Mouse (Mus musculus): ENCODE data around the gene Slc11a1. TPM values are rescaled to one million over a fixed set of nuclear protein-coding genes. Genes with fewer than 3 reads are reported as not detected.

Slc11a1 gene
- polyA plus RNA-seq, 1 experiment from 2014 or later: 17.9 TPM

GRCm38 (mm10) chr1:74387386-74387988, 12.5 kb downstream of the Slc11a1 start:
- H3K27me3 ChIP-seq (ENCODE audit: control insufficient read depth, insufficient read depth, low read depth, low read length): no peaks in the 10 kb centered on the region
- H3K36me3 ChIP-seq (ENCODE audit: control insufficient read depth, insufficient read depth): no peaks in the 10 kb centered on the region
- peak overlapping the region; percentile 89 for H3K9ac ChIP-seq (ENCODE audit: low read depth, low read length)
- H3K4me2 ChIP-seq (ENCODE audit: low read depth, low read length): peak overlapping the region; percentile 71
- H3K9me3 ChIP-seq (replicated peaks; ENCODE audit: control insufficient read depth, low read length): no peaks in the 10 kb centered on the region
- H3K4me1 ChIP-seq (ENCODE audit: control insufficient read depth, low read depth, low read length): peaks cover 44% of the 10 kb centered on the region
- peak overlapping the region; percentile 96 for H3K27ac ChIP-seq (ENCODE audit: low read length)
- no peak for ATAC-seq (ENCODE audit: low read depth)
- H3K4me3 ChIP-seq (ENCODE audit: low read depth, low read length): peak overlapping the region; percentile 80
- WGBS (ENCODE audit: insufficient replicate concordance): 32% methylated on average over 15 of the region's 15 CpGs

GRCm38 (mm10) chr1:74388398-74388920, 13.5 kb downstream of the Slc11a1 start:
- ATAC-seq (ENCODE audit: low read depth): no peak
- WGBS (ENCODE audit: insufficient replicate concordance): 79% methylated on average over 7 of the region's 7 CpGs
- peaks cover 51% of the 10 kb centered on the region for H3K4me1 ChIP-seq (ENCODE audit: control insufficient read depth, low read depth, low read length)
- H3K9me3 ChIP-seq (replicated peaks; ENCODE audit: control insufficient read depth, low read length): no peaks in the 10 kb centered on the region
- no peak overlapping the region for H3K9ac ChIP-seq (ENCODE audit: low read depth, low read length)
- H3K4me3 ChIP-seq (ENCODE audit: low read depth, low read length): no peak overlapping the region
- H3K27me3 ChIP-seq (ENCODE audit: control insufficient read depth, insufficient read depth, low read depth, low read length): no peaks in the 10 kb centered on the region
- peaks cover under 1% of the 10 kb centered on the region; the same call in 1 of the 2 replicates for H3K36me3 ChIP-seq (ENCODE audit: control insufficient read depth, insufficient read depth)
- peak overlapping the region; percentile 29; the same call in 1 of the 2 replicates for H3K27ac ChIP-seq (ENCODE audit: low read length)
- no peak overlapping the region for H3K4me2 ChIP-seq (ENCODE audit: low read depth, low read length)

GRCm38 (mm10) chr1:74389831-74390286, 14.9 kb downstream of the Slc11a1 start:
- Histone ChIP-seq H3K4me3 (ENCODE audit: low read depth, low read length) (peak overlapping the region; percentile 94), H3K4me2 (ENCODE audit: low read depth, low read length) (peak overlapping the region; percentile 99), H3K36me3 (ENCODE audit: control insufficient read depth, insufficient read depth) (peaks cover 14% of the 10 kb centered on the region), H3K27ac (ENCODE audit: low read length) (peak overlapping the region; percentile 98), H3K9me3 (replicated peaks; ENCODE audit: control insufficient read depth, low read length) (no peaks in the 10 kb centered on the region), H3K4me1 (ENCODE audit: control insufficient read depth, low read depth, low read length) (peaks cover 57% of the 10 kb centered on the region), H3K27me3 (ENCODE audit: control insufficient read depth, insufficient read depth, low read depth, low read length) (no peaks in the 10 kb centered on the region), H3K9ac (ENCODE audit: low read depth, low read length) (peak overlapping the region; percentile 52)
- WGBS (ENCODE audit: insufficient replicate concordance): 3% methylated on average over 29 of the region's 29 CpGs
- no peak for ATAC-seq (ENCODE audit: low read depth)

- Histone ChIP-seq H3K4me1 (ENCODE audit: control insufficient read depth, low read depth, low read length) (peaks cover 62% of the 10 kb centered on the region), H3K9me3 (replicated peaks; ENCODE audit: control insufficient read depth, low read length) (no peaks in the 10 kb centered on the region), H3K27me3 (ENCODE audit: control insufficient read depth, insufficient read depth, low read depth, low read length) (no peaks in the 10 kb centered on the region), H3K27ac (ENCODE audit: low read length) (peak overlapping the region; percentile 98), H3K36me3 (ENCODE audit: control insufficient read depth, insufficient read depth) (peaks cover 19% of the 10 kb centered on the region), H3K4me2 (ENCODE audit: low read depth, low read length) (peak overlapping the region; percentile 99), H3K4me3 (ENCODE audit: low read depth, low read length) (peak overlapping the region; percentile 94), H3K9ac (ENCODE audit: low read depth, low read length) (peak overlapping the region; percentile 98)
- ATAC-seq (ENCODE audit: low read depth): no peak
- 4% methylated on average over 21 of the region's 21 CpGs for WGBS (ENCODE audit: insufficient replicate concordance)
Measured at GRCm38 (mm10) chr1:74390287-74390906, 15.4 kb downstream of the Slc11a1 start.

GRCm38 (mm10) chr1:74390924-74391748, 16.1 kb downstream of the Slc11a1 start, which contains the start of gene Ctdsp1:
TSS of gene Ctdsp1 (plus strand) at chr1:74391509.
- peak within 1 kb of the TSS; percentile 98 for H3K27ac ChIP-seq (ENCODE audit: low read length)
- peak within 1 kb of the TSS; percentile 98 for H3K9ac ChIP-seq (ENCODE audit: low read depth, low read length)
- H3K4me1 ChIP-seq (ENCODE audit: control insufficient read depth, low read depth, low read length): peaks cover 63% of the 10 kb centered on the region
- no peaks in the 10 kb centered on the region for H3K9me3 ChIP-seq (replicated peaks; ENCODE audit: control insufficient read depth, low read length)
- peaks cover 20% of the 10 kb centered on the region for H3K36me3 ChIP-seq (ENCODE audit: control insufficient read depth, insufficient read depth)
- ATAC-seq (ENCODE audit: low read depth): peak; percentile 75
- WGBS (ENCODE audit: insufficient replicate concordance): 2% methylated on average over 47 of the region's 51 CpGs
- H3K4me2 ChIP-seq (ENCODE audit: low read depth, low read length): peak within 1 kb of the TSS; percentile 99
- H3K4me3 ChIP-seq (ENCODE audit: low read depth, low read length): peak within 1 kb of the TSS; percentile 94
- H3K27me3 ChIP-seq (ENCODE audit: control insufficient read depth, insufficient read depth, low read depth, low read length): no peaks in the 10 kb centered on the region

- ATAC-seq (ENCODE audit: low read depth): peak; percentile 45
- Histone ChIP-seq H3K9me3 (replicated peaks; ENCODE audit: control insufficient read depth, low read length) (no peaks in the 10 kb centered on the region), H3K27me3 (ENCODE audit: control insufficient read depth, insufficient read depth, low read depth, low read length) (no peaks in the 10 kb centered on the region), H3K4me3 (ENCODE audit: low read depth, low read length) (peak overlapping the region; percentile 94), H3K4me2 (ENCODE audit: low read depth, low read length) (peak overlapping the region; percentile 99), H3K36me3 (ENCODE audit: control insufficient read depth, insufficient read depth) (peaks cover 20% of the 10 kb centered on the region), H3K27ac (ENCODE audit: low read length) (peak overlapping the region; percentile 98), H3K9ac (ENCODE audit: low read depth, low read length) (peak overlapping the region; percentile 98), H3K4me1 (ENCODE audit: control insufficient read depth, low read depth, low read length) (peaks cover 65% of the 10 kb centered on the region)
- 0% methylated on average over 53 of the region's 63 CpGs for WGBS (ENCODE audit: insufficient replicate concordance)
Measured at GRCm38 (mm10) chr1:74391844-74392441, 16.9 kb downstream of the Slc11a1 start.

GRCm38 (mm10) chr1:74392446-74392994, 17.5 kb downstream of the Slc11a1 start:
- 5% methylated on average over 16 of the region's 16 CpGs for WGBS (ENCODE audit: insufficient replicate concordance)
- H3K9ac ChIP-seq (ENCODE audit: low read depth, low read length): peak overlapping the region; percentile 98
- H3K36me3 ChIP-seq (ENCODE audit: control insufficient read depth, insufficient read depth): peaks cover 20% of the 10 kb centered on the region
- peak overlapping the region; percentile 94 for H3K4me3 ChIP-seq (ENCODE audit: low read depth, low read length)
- H3K9me3 ChIP-seq (replicated peaks; ENCODE audit: control insufficient read depth, low read length): no peaks in the 10 kb centered on the region
- H3K4me1 ChIP-seq (ENCODE audit: control insufficient read depth, low read depth, low read length): peaks cover 60% of the 10 kb centered on the region
- no peaks in the 10 kb centered on the region for H3K27me3 ChIP-seq (ENCODE audit: control insufficient read depth, insufficient read depth, low read depth, low read length)
- peak overlapping the region; percentile 99 for H3K4me2 ChIP-seq (ENCODE audit: low read depth, low read length)
- H3K27ac ChIP-seq (ENCODE audit: low read length): peak overlapping the region; percentile 98
- ATAC-seq (ENCODE audit: low read depth): peak; percentile 10

GRCm38 (mm10) chr1:74393010-74393409, 18.0 kb downstream of the Slc11a1 start:
- no peaks in the 10 kb centered on the region for H3K9me3 ChIP-seq (replicated peaks; ENCODE audit: control insufficient read depth, low read length)
- 54% methylated on average over 7 of the region's 7 CpGs for WGBS (ENCODE audit: insufficient replicate concordance)
- H3K36me3 ChIP-seq (ENCODE audit: control insufficient read depth, insufficient read depth): peaks cover 20% of the 10 kb centered on the region
- ATAC-seq (ENCODE audit: low read depth): no peak
- no peaks in the 10 kb centered on the region for H3K27me3 ChIP-seq (ENCODE audit: control insufficient read depth, insufficient read depth, low read depth, low read length)
- H3K4me3 ChIP-seq (ENCODE audit: low read depth, low read length): peak overlapping the region; percentile 94
- peaks cover 61% of the 10 kb centered on the region for H3K4me1 ChIP-seq (ENCODE audit: control insufficient read depth, low read depth, low read length)
- peak overlapping the region; percentile 98 for H3K9ac ChIP-seq (ENCODE audit: low read depth, low read length)
- peak overlapping the region; percentile 98 for H3K27ac ChIP-seq (ENCODE audit: low read length)
- peak overlapping the region; percentile 99 for H3K4me2 ChIP-seq (ENCODE audit: low read depth, low read length)
